Mouse (Mus musculus): ENCODE measurements at regions not wholly inside any gene's neighbourhood (a gene's known extent, or its start where the extent isn't known, plus 50 kb on each side); places are given as distances from the start of the nearest gene placed in this dataset.

DNA sequence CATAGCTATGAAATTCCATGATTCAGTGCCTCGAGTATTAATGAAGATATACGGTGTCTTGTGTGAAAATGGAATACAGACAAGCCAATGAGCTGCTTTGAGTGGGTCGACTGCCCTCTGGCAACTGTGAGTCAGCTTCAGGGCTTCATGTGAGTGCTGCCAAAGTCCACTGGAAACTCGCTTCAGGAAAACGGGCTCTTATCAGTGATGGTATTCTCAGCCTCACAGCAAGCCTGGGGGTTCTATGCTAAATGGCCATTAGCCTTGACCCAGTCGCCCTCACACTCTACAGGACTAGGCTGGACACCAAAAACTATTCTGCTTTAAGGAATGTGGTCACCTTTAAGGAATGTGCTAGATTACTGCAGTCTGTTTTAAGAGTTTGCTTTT lies 477.8 kb downstream of the Efnb2 start:
- DNase-seq (ENCODE audit: low read depth): no peak

DNA sequence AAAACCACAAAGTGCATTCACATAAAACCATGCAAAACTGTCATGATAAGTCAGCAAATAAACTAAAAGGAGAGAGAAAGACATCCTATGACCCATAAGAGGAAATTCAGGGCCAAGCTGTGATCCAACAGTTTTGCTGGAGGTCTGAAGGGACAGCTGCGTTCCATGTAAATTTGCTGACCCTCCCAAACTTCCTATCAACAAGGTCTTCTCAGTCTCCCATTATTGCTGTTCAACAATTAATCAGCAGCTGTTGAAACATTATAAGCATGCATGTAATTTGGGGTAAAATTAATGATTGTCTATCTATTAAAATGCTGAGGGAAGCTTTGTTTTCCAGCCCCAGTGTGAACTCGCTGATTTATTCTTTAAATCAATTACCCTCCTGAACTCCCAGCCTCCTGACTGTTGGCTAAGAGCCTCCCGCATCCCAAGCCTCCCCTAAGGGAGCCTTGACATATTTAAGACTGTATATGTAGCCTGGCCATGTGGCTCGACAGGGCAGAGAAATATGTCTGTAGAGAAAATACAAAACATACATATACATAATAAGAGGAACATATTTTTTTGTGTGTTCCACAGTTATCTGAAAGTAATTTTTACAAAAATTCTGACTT lies 478.3 kb downstream of the Efnb2 start:
- no peak for DNase-seq (ENCODE audit: low read depth)

DNA sequence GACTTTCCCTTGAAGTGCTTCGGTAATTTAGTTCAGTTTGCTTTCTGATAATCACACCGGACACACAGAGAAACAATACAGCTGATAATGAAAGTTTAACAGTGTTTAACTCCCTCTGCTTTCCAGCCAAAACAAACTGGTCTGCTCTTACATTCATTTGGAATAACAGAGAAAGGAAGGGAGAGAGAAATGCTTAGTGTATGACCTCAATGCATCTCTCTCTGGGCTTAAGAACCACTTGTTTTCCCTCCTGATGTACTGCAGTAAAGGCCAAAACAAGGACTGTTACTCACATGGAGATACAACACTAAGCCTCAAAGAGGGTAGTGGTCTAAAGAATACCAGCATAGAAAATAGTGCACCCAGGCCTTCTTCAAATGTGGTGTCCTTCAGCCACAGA lies 478.9 kb downstream of the Efnb2 start:
- no peak for DNase-seq (ENCODE audit: low read depth)

DNA sequence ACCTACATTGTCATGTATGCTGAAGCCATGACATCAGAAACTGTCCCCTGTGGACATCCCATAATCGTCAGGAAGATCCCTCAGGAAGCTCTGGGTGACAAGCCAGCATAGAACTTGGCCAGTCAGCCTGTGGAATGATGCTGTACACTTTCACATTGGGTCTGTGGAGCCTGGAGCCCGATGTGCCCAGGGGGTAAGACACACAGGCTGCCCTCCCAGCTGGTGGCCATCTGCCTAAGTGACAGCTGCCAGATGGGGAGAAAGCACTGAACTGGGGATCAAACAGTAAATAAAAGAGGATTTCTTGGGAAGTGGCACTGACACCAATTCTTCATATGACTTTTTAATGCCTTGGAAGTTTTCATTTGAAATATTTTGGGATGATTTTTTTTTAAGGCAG lies 486.8 kb downstream of the Efnb2 start:
- no peak for DNase-seq (ENCODE audit: low read depth)

DNA sequence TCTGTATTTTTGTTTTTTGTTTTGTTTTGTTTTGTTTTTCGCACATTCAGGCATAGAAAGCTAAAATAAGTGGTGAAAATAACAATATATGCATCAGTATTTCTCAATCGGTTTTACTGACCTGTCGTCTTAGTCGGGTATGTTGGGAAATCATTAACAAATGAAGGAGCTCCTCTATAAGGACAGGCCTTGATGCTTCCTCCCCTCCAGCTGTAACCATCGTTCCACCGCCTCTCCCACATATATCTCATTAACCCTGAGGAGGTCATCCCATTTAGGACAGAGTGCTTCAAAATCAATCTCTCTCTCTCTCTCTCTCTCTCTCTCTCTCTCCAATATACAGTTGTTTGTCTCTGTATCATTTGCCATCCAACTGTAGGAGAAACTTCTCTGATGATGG lies 492.4 kb downstream of the Efnb2 start:
- DNase-seq (ENCODE audit: low read depth): no peak

DNA sequence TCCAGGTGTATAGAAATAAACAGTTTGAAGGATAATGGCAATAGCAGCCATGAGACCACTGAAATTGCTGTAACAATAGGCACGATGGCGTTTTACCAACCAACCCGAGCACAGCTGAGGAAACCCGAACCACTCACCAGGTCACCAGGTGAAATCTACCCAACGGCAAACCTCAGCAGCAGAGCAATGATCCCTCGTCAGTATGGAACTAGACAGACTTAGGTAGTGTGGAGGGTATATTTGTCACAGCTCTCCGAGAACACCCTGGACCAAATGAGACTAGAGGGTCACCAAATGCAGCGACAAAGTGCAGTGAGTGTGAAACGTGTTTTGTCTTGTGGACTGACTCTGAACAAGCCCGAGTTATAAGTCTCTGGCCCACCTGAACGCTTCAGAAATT lies 492.8 kb downstream of the Efnb2 start:
- DNase-seq (ENCODE audit: low read depth): no peak

DNA sequence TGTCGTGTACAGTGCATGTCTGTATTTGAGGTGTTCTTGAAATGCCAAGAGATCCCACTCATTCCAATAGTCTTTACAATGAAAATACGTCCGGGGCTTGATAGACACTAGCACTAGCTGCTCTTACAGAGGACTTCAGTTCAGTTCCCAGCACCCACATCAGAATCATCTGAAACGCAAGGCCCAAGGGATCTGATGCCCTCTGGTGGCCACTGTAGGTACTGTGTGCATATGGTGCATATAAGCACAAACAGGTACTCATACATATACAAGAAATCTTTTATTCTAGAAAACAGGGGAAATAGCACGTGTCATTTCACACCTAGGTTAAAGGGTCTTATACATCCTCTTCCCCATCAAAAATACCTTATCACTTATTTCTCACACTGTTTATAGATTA lies 513.5 kb downstream of the Efnb2 start:
- no peak for DNase-seq (ENCODE audit: low read depth)

DNA sequence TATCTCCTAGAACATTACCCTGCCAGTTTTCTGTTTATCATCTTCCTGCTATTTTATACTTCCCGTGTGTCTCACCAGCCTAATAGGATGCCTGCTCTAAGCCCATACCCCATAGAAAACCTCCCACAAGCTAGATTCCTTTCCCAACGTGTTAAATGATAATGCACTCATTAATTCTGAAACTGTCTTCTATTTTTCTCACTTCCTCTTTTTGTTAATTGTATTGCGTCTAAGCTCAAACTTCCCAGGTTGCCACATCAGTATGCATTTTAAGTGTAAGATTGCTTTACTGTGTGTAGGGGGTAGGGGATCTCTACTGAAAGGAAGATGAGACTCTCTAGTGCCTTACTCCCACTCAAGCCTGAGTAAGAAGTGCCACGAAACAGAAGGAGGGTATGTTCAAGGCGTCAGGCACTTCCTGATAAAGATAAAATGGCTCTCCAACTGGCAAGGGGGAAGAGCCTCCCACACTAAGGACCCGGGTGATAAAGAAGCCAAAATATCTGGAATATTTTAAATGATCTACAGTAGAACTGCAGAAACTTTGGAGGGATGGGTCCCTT lies 518.0 kb downstream of the Efnb2 start:
- DNase-seq (ENCODE audit: low read depth): no peak

DNA sequence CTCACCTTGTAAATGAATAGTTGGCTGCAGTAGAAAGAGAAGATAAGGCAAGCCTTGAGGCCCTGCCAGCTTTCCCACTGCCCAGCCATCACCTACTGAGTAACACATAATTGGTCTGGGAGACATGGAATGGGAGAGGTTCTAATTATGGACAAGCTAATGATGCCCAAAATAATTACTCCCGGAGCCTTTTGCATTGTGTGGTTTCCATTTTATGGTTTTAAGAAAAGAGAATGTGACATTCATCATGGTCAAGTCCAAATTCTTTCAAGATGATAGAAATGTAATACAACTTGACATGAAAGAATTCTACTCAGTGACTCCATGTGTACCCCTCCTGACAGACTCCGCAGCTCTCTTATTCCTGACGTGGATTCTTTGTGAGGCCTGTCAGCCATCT lies 518.6 kb downstream of the Efnb2 start:
- no peak for DNase-seq (ENCODE audit: low read depth)

DNA sequence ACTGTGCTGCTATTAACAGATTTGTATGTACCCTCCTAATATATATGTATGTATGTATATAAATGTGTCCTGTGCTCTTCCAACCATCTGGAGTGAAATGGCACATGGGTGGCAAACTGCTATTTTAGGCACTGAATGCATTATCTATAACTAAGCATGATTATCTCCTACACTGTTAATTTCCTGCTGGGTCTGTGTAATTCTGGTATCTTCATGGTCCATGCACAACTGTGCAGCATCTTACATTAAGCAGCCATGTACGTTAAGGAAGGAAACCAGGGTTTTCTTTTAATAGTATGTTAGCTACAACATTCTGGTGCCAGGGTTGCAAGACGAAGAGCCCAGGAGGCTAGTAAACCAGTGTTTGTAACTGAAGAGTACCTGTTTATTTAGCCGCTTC lies 521.3 kb downstream of the Efnb2 start:
- DNase-seq (ENCODE audit: low read depth): no peak

DNA sequence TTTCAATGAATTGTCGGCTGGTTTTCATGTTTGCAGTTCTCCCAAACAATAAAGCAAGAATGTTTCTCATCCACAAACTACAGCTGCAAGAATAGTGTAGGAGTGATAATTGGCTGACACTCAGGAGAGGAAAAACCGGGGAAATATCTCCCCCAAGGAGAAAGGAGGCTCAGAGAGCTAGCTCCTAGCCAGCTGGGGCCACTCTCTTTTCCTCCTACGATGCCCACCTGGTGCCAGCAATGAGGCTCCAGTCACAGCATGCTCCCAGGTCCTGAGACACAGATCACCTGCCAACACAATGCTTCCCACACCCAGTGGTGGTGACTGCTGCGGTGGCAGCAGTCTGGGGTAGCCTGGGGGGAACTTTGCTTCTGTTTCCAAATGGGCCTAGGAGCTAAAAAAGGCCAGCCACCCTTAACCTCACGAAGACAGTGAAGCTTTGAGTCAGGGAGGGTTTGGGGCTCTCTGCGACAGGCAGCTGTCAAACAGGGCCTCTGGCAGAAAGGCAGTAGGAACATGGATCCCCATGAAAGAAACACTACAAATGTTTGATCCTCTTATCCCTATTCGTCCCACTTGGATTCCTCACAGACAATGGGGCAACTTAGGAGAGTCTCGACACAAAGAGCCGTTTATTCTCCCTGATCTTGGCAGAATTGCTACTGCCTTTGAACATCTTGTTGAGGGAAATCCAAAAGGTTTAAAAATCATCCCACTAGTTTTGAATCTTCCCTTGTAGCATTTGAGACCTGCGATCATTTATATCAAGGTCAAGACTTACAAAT lies 527.8 kb downstream of the Efnb2 start:
- DNase-seq (ENCODE audit: low read depth): no peak

DNA sequence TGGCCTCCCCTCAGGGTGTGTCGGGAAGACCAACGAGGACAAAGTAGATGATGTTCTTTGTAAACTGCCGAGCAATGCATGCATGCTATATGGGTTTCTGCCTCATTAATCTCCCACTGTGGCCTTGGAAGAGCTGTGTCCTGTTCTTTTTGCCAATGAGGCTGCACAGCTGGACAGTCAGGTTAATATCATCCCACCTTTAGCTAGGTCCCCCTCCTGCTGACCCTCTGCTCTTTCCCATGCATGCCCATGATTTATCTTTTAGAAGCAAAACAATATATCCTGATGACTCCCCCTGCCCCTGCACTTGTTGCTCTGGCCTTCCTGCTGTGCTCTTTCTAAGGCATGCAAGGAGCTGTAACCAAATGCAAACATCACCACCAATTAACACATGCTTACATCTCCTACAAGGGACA lies 529.1 kb downstream of the Efnb2 start:
- DNase-seq (ENCODE audit: low read depth): no peak

DNA sequence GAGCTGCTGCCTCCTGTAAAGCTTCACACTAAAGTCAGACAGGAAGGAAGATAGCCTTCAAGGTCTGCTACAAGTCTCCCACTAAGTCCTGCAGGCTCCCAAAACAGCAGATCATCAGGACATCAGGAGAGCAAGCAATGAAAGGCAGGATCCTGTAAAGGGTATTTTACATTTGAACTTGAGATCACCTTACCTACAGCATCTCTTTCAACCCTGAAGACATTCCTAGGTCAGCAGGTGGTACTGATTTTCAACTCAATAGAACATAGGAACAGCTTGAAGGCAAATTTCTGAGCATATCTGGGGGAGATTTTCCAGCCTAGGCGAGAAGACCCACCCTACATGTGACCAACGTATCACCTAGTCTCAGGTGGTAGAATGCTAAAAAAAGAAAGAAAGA lies 530.2 kb downstream of the Efnb2 start:
- DNase-seq (ENCODE audit: low read depth): no peak

DNA sequence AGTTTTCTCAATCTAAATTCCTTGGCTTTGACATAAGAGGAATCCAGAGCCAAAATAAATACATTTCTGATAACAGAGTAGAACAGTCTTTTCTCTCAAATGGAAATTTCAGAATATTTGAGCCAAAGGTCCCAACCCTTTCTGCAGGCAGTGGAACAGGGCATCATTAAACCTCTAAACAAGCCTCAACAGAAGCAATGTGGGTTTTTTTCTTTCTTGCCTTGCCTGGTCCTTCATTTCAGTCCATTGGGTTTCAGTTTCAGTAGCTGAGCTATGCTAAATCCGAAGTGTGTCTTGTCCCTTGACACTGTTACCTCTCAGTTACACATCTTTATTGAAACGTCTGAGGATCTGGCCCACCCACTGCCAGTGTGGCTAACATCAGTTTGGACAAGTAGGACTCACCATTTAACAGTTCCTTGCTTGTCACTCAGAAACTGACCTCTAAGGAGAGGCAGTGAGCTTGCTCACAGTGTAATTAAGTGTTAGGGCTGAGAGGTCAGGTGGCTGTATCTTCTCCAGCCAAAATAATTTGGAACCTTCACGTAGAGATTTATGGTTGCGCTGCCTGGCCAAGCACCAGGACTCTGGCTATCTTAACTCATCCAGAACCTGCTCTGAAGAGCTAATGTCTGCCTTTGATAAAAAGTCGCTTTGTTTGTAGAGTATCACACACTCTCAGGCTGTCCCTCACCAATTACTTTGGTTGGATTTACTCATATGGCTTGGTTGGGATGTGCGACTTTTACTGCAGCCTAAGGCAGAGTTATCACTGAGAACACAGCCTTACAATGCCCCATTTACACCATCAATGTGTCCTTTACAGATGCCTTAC lies 545.2 kb downstream of the Efnb2 start:
- DNase-seq (ENCODE audit: low read depth): peak; percentile 21

DNA sequence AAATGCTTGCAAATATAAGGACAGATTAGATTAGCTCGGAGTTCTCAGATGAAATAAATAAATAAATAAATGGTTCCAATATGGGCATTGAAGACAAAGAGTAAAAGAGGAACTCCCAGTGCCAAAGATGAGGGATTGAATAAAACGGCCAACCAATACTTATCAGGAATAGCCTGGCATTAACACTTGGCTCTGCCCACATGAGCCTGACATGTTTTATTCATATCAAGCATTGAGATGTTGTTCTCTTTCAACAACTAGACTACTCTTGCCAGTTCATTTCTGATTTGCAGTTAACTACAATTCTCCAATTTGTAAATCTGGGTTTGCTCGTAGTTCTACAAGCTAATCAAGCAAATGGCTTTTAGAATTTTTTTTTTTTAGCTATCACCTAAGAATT lies 546.4 kb downstream of the Efnb2 start:
- no peak for DNase-seq (ENCODE audit: low read depth)

DNA sequence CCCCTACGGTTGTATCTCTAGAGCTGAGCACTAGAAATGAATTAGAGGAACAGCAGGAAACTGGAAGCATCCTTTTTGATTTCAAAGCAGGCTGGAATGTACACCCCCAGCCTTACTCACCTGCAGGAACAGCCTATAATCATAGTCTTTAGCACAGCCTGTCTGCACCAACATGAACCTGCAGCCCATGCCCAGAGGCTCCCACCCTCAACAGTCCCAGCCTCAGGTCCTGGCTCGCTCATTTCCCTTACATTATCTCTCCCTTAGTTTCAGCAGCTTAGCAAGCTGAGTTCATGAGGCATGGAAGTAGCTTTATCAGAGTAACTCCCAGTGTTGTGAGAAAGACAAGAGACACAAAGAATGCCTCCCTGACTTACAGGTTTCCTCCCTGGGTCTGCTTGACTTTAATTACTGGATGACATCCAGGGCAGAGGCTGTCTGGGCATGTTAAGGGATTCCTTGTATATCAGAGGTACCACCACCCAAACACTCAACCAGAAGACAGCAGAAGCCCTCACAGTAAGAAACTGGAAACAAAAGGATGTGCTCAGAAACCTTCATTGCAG lies 551.2 kb downstream of the Efnb2 start:
- DNase-seq (ENCODE audit: low read depth): no peak

DNA sequence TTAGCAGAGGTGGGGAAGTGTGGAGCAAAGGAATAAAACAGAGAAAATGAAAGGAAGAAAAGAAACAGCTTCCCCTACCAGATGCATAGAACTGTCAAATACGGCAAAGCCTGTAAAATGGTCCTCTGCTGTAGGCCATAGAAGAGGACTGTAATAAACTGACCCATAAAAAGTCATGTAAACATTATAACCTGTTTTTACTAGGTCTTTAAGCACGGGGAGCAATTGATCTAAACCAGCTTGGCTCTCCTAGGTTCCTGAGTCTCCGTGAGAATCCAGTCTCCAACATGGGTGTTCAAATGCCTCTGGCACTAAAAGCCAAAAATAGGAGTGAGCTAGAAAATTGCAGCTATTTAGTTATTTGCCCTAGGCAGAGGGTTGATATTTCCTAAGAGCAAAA lies 557.5 kb downstream of the Efnb2 start:
- DNase-seq (ENCODE audit: low read depth): no peak

DNA sequence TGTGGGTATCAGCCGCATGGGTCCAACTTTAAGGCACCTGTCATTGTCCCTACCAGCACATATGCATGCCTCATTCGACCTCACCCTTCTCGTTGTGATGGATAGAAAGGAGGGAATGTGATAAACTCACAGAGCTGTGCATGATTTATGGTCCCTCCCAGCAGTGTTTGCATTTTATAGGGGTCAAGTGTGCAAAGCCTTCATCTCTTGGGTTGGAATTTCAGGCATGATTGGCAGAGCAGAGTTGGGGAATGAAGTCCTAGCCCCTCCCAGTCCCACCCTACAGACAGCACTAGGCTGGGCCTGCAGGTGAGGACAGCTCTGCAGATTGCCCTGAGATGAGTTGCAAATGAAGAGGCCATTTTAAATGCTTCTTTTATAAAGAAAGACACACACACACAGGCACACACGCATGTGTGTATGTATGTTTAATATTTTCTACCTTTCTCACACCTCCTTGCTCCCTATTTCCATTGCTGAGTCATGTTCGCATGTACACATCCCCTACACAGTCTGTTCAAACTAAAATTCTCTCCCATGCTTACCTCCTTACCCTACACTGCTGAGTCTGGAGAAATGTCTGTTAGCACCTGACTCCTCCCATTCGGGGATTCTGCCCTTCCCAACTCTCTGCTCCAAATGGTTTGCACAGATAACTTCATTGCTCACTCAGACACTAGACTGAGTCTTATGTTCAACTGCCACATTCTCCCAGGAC lies 558.9 kb downstream of the Efnb2 start:
- DNase-seq (ENCODE audit: low read depth): no peak

DNA sequence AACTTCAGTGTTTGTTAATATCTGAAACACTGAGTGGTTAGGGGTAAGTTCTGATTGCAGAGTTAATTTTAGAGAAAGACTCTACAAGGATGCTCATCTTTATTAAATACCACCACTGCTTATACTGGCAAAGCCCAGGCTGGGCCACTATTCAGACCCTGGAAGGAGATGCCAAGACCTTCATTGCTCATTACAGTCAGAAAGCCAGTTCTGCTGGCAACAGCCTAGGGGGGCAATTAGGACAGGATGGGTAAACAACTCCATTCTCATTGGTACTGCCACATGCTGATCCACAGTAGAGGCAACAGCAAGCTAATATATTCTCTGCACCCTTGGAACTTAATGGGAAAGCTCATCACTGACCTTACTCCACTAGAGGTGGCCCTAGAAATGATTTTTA lies 568.5 kb downstream of the Efnb2 start:
- DNase-seq (ENCODE audit: low read depth): no peak

DNA sequence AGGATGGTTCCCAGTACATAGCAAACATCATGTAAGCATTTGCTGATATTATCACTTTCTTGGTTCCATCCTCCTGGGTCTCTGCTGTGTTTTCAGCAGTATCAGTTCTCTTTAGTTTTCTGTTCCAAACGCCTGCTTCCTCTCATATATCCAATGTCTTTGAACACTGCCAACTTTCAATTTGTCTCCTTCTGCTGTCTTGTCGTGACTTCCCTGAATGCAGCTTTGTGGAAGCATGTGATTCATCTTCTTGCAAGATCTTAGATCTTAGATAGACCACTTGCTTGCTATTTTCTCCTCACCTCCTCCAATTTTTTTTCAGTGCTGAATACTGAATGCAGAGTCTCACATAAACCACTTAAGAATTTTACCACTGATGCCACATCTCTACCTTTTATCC lies 576.4 kb downstream of the Efnb2 start:
- DNase-seq (ENCODE audit: low read depth): no peak

DNA sequence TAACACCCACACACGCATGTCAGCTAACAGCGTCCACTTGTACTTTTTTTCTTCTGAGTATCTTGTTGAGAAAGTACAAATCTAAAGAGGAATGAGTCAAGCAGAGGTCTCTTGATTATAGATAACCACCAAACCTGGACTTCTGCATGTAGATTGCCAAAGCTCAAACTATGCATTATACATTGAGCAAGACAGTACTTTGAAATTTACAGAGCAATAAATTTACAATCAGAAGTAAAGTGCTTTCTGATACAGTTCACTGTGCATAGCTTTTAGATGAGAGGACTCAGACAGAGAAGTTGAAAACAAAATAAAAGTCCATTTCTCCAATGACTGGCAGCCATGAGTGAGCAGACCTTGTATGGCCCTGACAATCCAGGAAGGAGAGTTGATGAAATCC lies 597.0 kb downstream of the Efnb2 start:
- no peak for DNase-seq (ENCODE audit: low read depth)
